Mouse (Mus musculus): Measurements from ENCODE around the gene Gm20388. TPM values are rescaled to one million over a fixed set of nuclear protein-coding genes. Genes with fewer than 3 reads are reported as not detected.

Gene Gm20388
- total RNA-seq, 1 experiment: 27.0 TPM

DNA sequence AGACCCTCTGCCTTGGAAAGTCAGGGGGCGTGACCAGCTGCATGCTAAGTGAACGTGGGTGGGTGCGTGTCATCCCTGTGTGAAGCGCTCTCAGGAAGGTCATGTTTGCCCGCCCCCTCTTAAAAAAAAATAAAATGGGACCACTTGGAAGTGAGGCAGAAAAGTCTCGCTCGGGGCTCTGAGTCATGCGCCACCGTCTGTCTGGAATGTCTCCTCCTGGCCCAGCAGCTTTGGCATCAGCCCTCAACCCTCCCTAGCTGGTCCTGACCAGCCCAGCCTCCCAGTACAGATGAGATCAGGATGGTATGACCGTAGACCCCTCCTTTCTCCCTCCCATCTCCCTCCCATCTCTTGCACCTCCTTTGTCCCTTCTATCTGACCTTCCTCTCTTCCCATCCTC, 2314.8 kb downstream of the Gm20388 start:
- in situ Hi-C loops (cut with MboI; ENCODE audit: low sequenced_read_pairs in 2 of 2, unreplicated experiment in 2 of 2): no loop called here
- TF ChIP-seq HCFC1 (IDR thresholded peaks at IDR 0.05; ENCODE audit: borderline replicate concordance, insufficient read depth, low read length) (no peak), ZNF384 (IDR thresholded peaks at IDR 0.05; ENCODE audit: low read depth, low read length) (no peak), CHD2 (IDR thresholded peaks at IDR 0.05; ENCODE audit: low read depth, low read length) (no peak), MAFK (IDR thresholded peaks at IDR 0.05; ENCODE audit: insufficient read depth, low read depth, low read length) (no peak), ZC3H11A (IDR thresholded peaks at IDR 0.05; ENCODE audit: borderline replicate concordance, low read depth, low read length) (no peak)
- no peak for DNase-seq (ENCODE audit: low read depth, low spot score)
- Histone ChIP-seq H3K9me3 (ENCODE audit: control insufficient read depth, insufficient read depth, low read depth, low read length) (no peaks in the 10 kb centered on the region), H3K36me3 (ENCODE audit: control insufficient read depth, insufficient read depth, low read length, poor library complexity, severe bottlenecking) (no peaks in the 10 kb centered on the region), H3K9ac (ENCODE audit: insufficient read depth, low read depth, low read length, poor library complexity, severe bottlenecking) (no peak overlapping the region), H3K27ac (ENCODE audit: insufficient read depth, low read depth, low read length, poor library complexity, severe bottlenecking) (no peak overlapping the region), H3K4me3 (ENCODE audit: insufficient read depth in 1 of 2, low read depth in 1 of 2, low read length in 2 of 2, poor library complexity in 1 of 2, severe bottlenecking in 1 of 2) (no peak overlapping the region), H3K4me1 (ENCODE audit: control insufficient read depth in 2 of 2, insufficient read depth in 2 of 2, low read length in 2 of 2, poor library complexity in 1 of 2) (peaks cover 0 to 9% of the 10 kb centered on the region in 2 experiments; a peak in 3 of 4 replicates)

DNA sequence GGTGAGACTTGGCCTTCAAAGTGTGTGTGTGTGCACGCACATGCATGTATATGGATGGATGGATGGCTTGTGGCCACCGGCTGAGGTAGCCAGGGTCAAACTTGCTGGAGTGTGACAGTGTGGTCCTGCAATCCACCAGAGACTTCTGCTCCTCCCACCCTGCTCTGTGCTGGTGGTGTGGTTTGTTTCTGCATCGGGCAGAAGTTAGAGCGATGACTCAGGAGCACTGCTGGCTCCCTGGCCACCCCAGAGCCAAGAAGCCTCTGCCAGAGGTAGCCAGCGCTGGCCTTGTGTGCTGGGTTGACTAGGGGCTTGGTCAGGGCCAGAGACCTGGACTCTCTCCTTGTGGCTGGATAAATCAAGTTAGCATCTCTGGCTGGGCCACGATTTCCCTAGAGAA, 2316.7 kb downstream of the Gm20388 start:
- Histone ChIP-seq H3K4me1 (ENCODE audit: control insufficient read depth in 2 of 2, insufficient read depth in 2 of 2, low read length in 2 of 2, poor library complexity in 1 of 2) (peaks cover 0 to 12% of the 10 kb centered on the region in 2 experiments; a peak in 3 of 4 replicates), H3K9me3 (ENCODE audit: control insufficient read depth, insufficient read depth, low read depth, low read length) (no peaks in the 10 kb centered on the region), H3K4me3 (ENCODE audit: insufficient read depth in 1 of 2, low read depth in 1 of 2, low read length in 2 of 2, poor library complexity in 1 of 2, severe bottlenecking in 1 of 2) (no peak overlapping the region), H3K9ac (ENCODE audit: insufficient read depth, low read depth, low read length, poor library complexity, severe bottlenecking) (no peak overlapping the region), H3K36me3 (ENCODE audit: control insufficient read depth, insufficient read depth, low read length, poor library complexity, severe bottlenecking) (no peaks in the 10 kb centered on the region), H3K27ac (ENCODE audit: insufficient read depth, low read depth, low read length, poor library complexity, severe bottlenecking) (no peak overlapping the region)
- in situ Hi-C loops (cut with MboI; ENCODE audit: low sequenced_read_pairs in 2 of 2, unreplicated experiment in 2 of 2): no loop called here
- no peak for TF ChIP-seq HCFC1 (IDR thresholded peaks at IDR 0.05; ENCODE audit: borderline replicate concordance, insufficient read depth, low read length)
- TF ChIP-seq MAFK (IDR thresholded peaks at IDR 0.05; ENCODE audit: insufficient read depth, low read depth, low read length): no peak
- no peak for TF ChIP-seq CHD2 (IDR thresholded peaks at IDR 0.05; ENCODE audit: low read depth, low read length)
- no peak for TF ChIP-seq ZC3H11A (IDR thresholded peaks at IDR 0.05; ENCODE audit: borderline replicate concordance, low read depth, low read length)
- TF ChIP-seq ZNF384 (IDR thresholded peaks at IDR 0.05; ENCODE audit: low read depth, low read length): no peak
- no peak for DNase-seq (ENCODE audit: low read depth, low spot score)

DNA sequence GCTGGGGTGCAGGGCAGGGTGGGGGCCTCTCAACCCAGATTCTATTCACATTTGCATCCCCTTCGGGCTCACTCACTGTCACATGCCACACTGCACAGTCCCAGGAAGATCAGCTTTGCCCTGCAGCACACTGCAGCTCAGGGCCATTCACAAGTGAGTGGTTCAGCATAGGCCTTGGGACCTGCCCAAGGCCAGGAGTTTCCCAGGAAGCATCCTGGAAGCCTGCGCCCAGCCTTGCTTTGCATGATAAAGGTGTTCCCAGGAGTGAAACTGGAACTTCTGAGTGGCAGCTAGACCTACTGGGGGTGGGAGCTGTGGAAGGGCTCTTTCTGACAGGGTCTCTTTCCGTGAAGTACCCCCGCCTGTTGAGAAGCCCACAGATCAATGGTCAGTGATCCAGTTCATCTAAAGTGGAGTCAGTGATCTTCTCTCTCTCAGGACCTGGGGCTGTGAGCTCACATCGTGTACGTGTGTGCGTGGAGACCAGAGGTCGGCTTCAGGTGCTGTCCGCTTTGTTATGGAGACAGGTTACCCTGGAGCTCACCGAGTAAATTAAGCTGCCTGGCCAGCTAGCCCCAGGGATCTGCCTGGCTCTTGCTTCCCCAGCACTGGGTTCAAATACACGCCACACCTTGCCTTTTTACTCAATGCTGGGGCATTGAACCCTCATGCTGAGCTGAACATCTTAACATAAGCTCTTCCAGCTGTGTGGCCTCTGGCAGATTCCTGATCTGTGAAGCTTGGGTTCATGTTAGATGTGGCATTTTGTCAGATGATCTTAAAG, 2318.3 kb downstream of the Gm20388 start:
- DNase-seq (ENCODE audit: low read depth, low spot score): peak; percentile 65
- Histone ChIP-seq H3K36me3 (ENCODE audit: control insufficient read depth, insufficient read depth, low read length, poor library complexity, severe bottlenecking) (no peaks in the 10 kb centered on the region), H3K27ac (ENCODE audit: insufficient read depth, low read depth, low read length, poor library complexity, severe bottlenecking) (no peak overlapping the region), H3K4me3 (ENCODE audit: insufficient read depth in 1 of 2, low read depth in 1 of 2, low read length in 2 of 2, poor library complexity in 1 of 2, severe bottlenecking in 1 of 2) (no peak overlapping the region), H3K9me3 (ENCODE audit: control insufficient read depth, insufficient read depth, low read depth, low read length) (no peaks in the 10 kb centered on the region), H3K4me1 (ENCODE audit: control insufficient read depth in 2 of 2, insufficient read depth in 2 of 2, low read length in 2 of 2, poor library complexity in 1 of 2) (peaks cover 0 to 12% of the 10 kb centered on the region in 2 experiments; a peak in 3 of 4 replicates), H3K9ac (ENCODE audit: insufficient read depth, low read depth, low read length, poor library complexity, severe bottlenecking) (no peak overlapping the region)
- in situ Hi-C loops (cut with MboI; ENCODE audit: low sequenced_read_pairs in 2 of 2, unreplicated experiment in 2 of 2): no loop called here
- TF ChIP-seq CHD2 (IDR thresholded peaks at IDR 0.05; ENCODE audit: low read depth, low read length) (no peak), HCFC1 (IDR thresholded peaks at IDR 0.05; ENCODE audit: borderline replicate concordance, insufficient read depth, low read length) (no peak), ZNF384 (IDR thresholded peaks at IDR 0.05; ENCODE audit: low read depth, low read length) (no peak)

DNA sequence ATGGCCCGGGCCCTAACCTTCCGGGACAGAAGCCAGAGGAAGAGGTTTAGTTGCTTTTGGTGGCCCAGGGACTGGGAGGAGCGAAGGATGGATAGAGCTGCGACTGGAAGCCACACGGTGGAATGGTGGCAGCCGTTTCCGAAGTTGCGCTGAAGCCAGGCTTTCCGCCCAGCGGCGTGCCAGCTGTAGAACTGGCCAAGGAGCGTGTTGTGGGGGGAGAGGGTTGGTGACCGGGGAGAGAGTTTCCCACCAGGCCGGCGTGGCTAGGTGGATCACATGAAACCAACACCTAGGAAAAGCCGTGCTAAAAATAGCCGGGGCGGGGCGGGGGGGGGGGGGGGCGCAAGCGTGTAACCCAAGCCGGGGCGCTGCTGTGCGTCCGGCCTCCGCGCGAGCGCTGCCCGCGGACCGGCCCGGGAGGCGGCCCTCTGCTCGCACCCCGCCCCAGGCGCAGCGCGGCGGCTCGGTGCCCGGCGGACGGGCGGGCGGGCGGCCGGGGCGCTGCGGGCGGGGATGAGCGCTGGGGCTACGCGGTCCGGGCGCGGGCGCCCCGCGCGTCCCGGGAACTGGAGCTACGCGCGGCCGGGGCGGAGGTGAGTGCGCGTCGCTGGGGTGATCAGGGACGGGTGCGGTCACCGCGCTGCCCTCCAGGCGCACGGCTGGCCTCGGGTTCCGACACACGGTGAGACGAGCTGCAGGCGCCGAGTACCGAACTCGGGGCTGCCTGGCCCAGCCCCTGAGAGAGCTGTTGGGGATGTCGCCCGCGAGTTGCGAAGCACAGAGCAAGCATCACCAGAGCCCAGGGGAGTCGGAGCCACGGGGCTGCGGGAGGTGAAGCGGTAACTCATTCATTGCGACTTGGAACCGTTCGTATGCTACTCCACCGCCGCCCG, 2319.4 kb downstream of the Gm20388 start:
- peak; percentile 26 for DNase-seq (ENCODE audit: low read depth, low spot score)
- TF ChIP-seq ZNF384 (IDR thresholded peaks at IDR 0.05; ENCODE audit: low read depth, low read length): no peak
- no peak for TF ChIP-seq ZC3H11A (IDR thresholded peaks at IDR 0.05; ENCODE audit: borderline replicate concordance, low read depth, low read length)
- TF ChIP-seq HCFC1 (IDR thresholded peaks at IDR 0.05; ENCODE audit: borderline replicate concordance, insufficient read depth, low read length): no peak
- no peak for TF ChIP-seq CHD2 (IDR thresholded peaks at IDR 0.05; ENCODE audit: low read depth, low read length)
- TF ChIP-seq MAFK (IDR thresholded peaks at IDR 0.05; ENCODE audit: insufficient read depth, low read depth, low read length): no peak
- Histone ChIP-seq H3K4me1 (ENCODE audit: control insufficient read depth in 2 of 2, insufficient read depth in 2 of 2, low read length in 2 of 2, poor library complexity in 1 of 2) (peaks cover 0 to 12% of the 10 kb centered on the region in 2 experiments; a peak in 3 of 4 replicates), H3K9ac (ENCODE audit: insufficient read depth, low read depth, low read length, poor library complexity, severe bottlenecking) (peak overlapping the region; percentile 52), H3K27ac (ENCODE audit: insufficient read depth, low read depth, low read length, poor library complexity, severe bottlenecking) (no peak overlapping the region), H3K9me3 (ENCODE audit: control insufficient read depth, insufficient read depth, low read depth, low read length) (no peaks in the 10 kb centered on the region), H3K36me3 (ENCODE audit: control insufficient read depth, insufficient read depth, low read length, poor library complexity, severe bottlenecking) (no peaks in the 10 kb centered on the region), H3K4me3 (ENCODE audit: insufficient read depth in 1 of 2, low read depth in 1 of 2, low read length in 2 of 2, poor library complexity in 1 of 2, severe bottlenecking in 1 of 2) (peak overlapping the region; percentile 72)
- in situ Hi-C loops (cut with MboI; ENCODE audit: low sequenced_read_pairs in 2 of 2, unreplicated experiment in 2 of 2): no loop called here
